Mouse (Mus musculus): ENCODE measurements around the gene Garnl3. TPM values are rescaled to one million over a fixed set of nuclear protein-coding genes. Genes with fewer than 3 reads are reported as not detected.
A peak's percentile ranks its signal among the peaks of the same experiment; 100 is the strongest.

The Garnl3 gene
- polyA plus RNA-seq (2014; fragmentation: Nextera tagmentation; extraction: Ambion mirVana): 4.4 and 4.6 TPM in 2 replicates

DNA sequence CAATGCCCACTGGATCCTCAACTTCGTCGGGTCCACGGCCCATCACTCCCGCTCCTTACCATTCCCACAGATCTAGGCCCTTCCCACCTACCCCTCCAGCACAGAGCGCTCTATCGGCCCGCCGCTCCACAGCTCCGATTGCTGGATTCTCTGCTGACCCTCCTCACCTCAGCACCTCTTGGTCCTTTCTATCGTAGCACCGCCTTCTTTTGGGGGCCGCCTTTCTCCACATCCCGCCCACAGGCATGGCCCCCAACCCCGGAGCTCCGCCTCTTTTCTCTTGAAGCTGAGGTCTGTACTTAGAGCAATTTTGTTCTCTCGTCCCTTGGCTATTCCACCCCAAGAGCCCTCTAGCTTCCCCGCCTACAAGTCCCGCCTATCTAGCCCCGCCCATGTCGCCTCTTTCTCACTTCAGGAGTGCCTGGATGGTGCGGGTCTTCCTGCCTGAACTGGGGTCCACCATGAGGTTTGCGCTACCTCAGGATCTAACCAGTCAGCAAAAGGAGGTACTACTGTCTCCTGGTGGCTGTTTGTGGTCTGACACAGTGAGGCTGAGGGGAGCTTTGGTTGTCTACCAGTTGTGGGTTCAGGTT lies at the start of gene Garnl3:
TSS of gene Garnl3 (minus strand) at position 155 of the 593 bp plus-strand sequence.
- ATAC-seq (replicated peaks; ENCODE audit: low FRiP score): peak; percentile 1
- Histone ChIP-seq H3K9me3 (ENCODE audit: control insufficient read depth, low read length) (no peaks in the 10 kb centered on the region), H3K4me3 (ENCODE audit: low read depth, low read length) (peak within 1 kb of the TSS; percentile 74), H3K27ac (ENCODE audit: low read depth, low read length) (no peak within 1 kb of the TSS), H3K4me2 (peak within 1 kb of the TSS; percentile 86), H3K4me1 (replicated peaks; ENCODE audit: control insufficient read depth, insufficient read depth, low read length) (peaks cover 5% of the 10 kb centered on the region), H3K27me3 (replicated peaks; ENCODE audit: control insufficient read depth, insufficient read depth, low read length) (peaks cover 16% of the 10 kb centered on the region), H3K9ac (ENCODE audit: low read depth, low read length) (peak within 1 kb of the TSS; percentile 52; the same call in 1 of the 2 replicates), H3K36me3 (ENCODE audit: control insufficient read depth, insufficient read depth, low read length) (no peaks in the 10 kb centered on the region)
- WGBS: under 1% methylated on average over 22 of the region's 22 CpGs
- no peak for DNase-seq (ENCODE audit: low spot score)

DNA sequence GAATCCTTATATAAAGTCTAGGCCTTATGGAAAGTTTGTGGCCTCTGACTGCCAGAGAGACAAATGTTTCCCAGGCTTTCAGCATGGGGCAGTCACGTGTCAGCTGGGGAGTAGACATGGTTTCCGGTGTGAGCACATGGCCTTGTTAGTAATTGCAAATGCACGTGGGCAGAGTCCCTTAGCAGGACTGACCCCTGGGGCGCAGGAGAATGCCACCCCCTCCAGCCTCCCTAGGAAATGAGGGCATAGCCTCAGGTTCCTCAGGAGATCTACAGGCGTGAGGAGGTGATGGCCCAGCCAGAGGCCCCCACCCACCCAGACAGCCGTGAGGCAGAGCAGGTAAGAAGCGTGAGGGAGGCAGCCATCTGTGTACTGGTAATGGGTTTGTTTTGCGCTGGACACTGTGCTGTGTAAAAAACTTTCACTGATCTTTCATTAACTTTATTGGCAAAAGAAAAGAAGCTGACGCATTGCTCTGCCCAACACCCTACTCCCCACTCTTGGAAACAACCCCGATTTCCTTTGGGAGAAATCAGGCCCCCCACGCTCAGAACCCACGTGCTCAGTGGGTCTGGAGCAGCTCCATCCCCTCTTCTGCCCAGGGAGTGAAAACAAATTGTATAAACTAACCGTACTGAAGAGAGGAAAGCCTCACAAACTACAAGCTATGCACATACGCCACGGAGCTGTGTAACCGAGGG lies 48.6 kb upstream of the Garnl3 start:
- H3K9me3 ChIP-seq (ENCODE audit: control insufficient read depth, low read length): no peaks in the 10 kb centered on the region
- H3K27me3 ChIP-seq (replicated peaks; ENCODE audit: control insufficient read depth, insufficient read depth, low read length): no peaks in the 10 kb centered on the region; the same call in 1 of the 2 replicates
- DNase-seq (ENCODE audit: low spot score) (no peak), ATAC-seq (replicated peaks; ENCODE audit: low FRiP score) (no peak)
- H3K27ac ChIP-seq (ENCODE audit: low read depth, low read length): no peak overlapping the region
- peaks cover 8% of the 10 kb centered on the region for H3K4me1 ChIP-seq (replicated peaks; ENCODE audit: control insufficient read depth, insufficient read depth, low read length)
- no peak overlapping the region for H3K4me3 ChIP-seq (ENCODE audit: low read depth, low read length)
- no peak overlapping the region for H3K9ac ChIP-seq (ENCODE audit: low read depth, low read length)
- 72% methylated on average over 16 of the region's 16 CpGs for WGBS
- H3K36me3 ChIP-seq (ENCODE audit: control insufficient read depth, insufficient read depth, low read length): no peaks in the 10 kb centered on the region
- H3K4me2 ChIP-seq: no peak overlapping the region

DNA sequence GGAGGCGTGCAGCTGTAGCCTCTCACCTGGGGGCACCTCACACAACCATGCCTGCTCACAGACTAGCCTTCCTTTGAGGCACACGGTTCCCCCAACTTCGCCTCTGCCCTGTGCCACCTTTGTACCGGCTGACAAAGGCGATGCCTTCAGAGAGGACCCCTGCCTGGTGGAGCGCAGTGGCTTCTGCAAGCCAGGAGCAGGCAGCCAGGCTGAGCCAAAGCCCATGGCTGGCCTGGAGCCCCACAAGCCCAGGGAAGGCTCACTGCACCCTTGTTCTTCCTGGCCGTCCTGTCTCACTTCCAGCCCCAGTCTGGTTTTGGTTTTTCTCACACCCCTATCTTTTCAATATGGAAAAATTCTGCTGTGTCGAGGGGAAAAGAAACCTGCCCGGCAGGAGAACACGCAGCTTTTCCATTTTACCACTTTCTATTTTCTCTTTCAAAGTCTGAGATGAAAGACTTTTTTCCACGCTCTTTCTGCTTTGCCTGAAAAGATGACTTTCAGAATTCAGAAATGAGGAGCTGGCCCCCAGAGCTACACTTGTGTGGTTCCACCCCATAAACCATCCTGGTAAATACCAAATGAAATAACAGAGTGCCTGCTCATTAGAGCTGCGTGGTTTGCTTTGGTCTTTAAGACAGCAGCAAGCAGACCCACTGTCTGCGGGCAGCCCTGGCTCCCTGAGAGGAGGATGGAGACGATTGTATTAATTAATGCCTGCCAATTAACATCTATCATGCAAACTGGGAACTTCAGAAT lies 47.9 kb upstream of the Garnl3 start:
- no peak overlapping the region for H3K4me2 ChIP-seq
- DNase-seq (ENCODE audit: low spot score) (no peak), ATAC-seq (replicated peaks; ENCODE audit: low FRiP score) (no peak)
- 77% methylated on average over 14 of the region's 14 CpGs for WGBS
- no peaks in the 10 kb centered on the region for H3K9me3 ChIP-seq (ENCODE audit: control insufficient read depth, low read length)
- H3K9ac ChIP-seq (ENCODE audit: low read depth, low read length): no peak overlapping the region
- 0 out of 2 replicates have a peak overlapping the region, but pooled peaks have one; percentile 19 for H3K27ac ChIP-seq (ENCODE audit: low read depth, low read length)
- H3K4me3 ChIP-seq (ENCODE audit: low read depth, low read length): no peak overlapping the region
- H3K4me1 ChIP-seq (replicated peaks; ENCODE audit: control insufficient read depth, insufficient read depth, low read length): peaks cover 8% of the 10 kb centered on the region
- no peaks in the 10 kb centered on the region for H3K36me3 ChIP-seq (ENCODE audit: control insufficient read depth, insufficient read depth, low read length)
- no peaks in the 10 kb centered on the region; the same call in 1 of the 2 replicates for H3K27me3 ChIP-seq (replicated peaks; ENCODE audit: control insufficient read depth, insufficient read depth, low read length)

DNA sequence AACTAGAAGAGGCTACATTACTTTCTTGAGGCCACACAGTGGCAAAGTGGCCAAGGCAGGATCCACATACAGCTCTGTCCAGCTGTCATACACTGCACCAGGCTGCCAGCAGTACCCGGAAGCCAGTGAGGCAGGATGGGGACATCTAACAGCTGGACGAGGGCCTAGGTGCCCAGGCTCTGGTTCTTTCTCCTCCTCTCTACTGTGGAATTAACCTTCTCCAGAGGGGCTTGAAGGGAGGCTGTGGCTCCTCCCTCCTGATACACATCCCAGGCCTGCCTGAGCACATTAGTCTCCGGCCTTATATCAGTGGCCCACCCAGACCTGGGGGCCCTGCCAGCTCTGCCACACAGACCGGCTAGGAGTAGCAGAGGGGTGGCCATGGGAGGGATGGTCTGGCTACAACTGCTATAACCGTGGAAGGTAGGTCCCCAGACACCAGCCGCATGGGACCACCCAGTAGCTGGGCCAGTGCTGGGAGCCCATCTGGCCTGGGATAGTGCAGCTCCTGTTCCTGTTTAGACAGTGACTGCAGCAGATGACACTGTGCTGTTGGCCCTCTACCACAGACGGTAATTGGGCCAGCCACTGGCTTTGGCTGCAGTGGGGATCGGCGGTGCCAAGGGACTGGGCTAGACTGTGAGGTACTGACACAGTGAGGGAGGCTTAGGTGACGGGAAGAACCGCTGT lies 46.9 kb upstream of the Garnl3 start:
- Histone ChIP-seq H3K36me3 (ENCODE audit: control insufficient read depth, insufficient read depth, low read length) (no peaks in the 10 kb centered on the region), H3K27me3 (replicated peaks; ENCODE audit: control insufficient read depth, insufficient read depth, low read length) (no peaks in the 10 kb centered on the region; the same call in 1 of the 2 replicates), H3K4me2 (no peak overlapping the region), H3K4me3 (ENCODE audit: low read depth, low read length) (no peak overlapping the region), H3K4me1 (replicated peaks; ENCODE audit: control insufficient read depth, insufficient read depth, low read length) (peaks cover 8% of the 10 kb centered on the region), H3K9ac (ENCODE audit: low read depth, low read length) (no peak overlapping the region), H3K9me3 (ENCODE audit: control insufficient read depth, low read length) (no peaks in the 10 kb centered on the region), H3K27ac (ENCODE audit: low read depth, low read length) (0 out of 2 replicates have a peak overlapping the region, but pooled peaks have one; percentile 19)
- WGBS: 68% methylated on average over 11 of the region's 11 CpGs
- ATAC-seq (replicated peaks; ENCODE audit: low FRiP score) (peak; percentile 31; the same call in 1 of the 2 replicates), DNase-seq (ENCODE audit: low spot score) (no peak)

DNA sequence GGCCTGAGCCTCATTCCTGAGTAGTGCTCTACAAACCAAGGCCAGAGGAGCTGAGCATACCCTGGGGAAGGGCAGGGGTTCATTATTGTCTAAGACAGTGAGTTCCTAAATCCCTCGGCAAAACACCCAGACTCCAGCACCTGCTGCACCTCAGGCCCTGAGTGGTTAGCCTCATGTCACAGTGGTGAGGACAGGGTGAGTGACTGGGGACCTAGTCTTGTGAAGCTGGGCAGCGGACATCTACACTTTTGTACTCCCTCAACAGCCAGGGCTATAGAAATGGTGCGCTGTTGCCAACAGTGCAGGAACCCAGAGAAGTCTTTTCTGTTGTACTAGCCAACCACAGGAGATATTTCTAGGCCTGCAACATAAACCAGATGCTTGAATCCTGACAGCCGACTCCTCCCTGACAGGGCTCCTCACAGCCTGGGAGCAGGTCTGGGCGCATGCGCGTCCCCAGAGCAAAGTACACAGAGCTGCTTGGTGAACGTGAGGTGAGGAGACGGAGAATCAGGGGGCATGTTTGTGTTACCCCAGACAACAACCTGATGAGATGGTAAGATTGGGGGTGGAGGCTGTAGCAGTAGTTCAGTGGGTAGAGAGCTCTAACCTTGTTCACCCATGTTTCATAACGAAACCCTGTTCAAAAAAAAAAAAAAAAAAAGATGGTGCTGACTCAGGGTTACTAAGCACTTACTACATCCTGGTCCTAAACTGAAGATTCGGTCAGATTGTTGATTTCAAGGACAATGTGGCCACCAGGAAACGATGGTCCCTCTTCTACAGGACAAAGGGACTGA lies 46.2 kb upstream of the Garnl3 start:
- ATAC-seq (replicated peaks; ENCODE audit: low FRiP score) (0 out of 2 replicates have a peak, but pooled peaks have one; percentile 23), DNase-seq (ENCODE audit: low spot score) (peak; percentile 56)
- WGBS: 63% methylated on average over 12 of the region's 12 CpGs
- H3K4me1 ChIP-seq (replicated peaks; ENCODE audit: control insufficient read depth, insufficient read depth, low read length): peaks cover 8% of the 10 kb centered on the region
- H3K4me2 ChIP-seq: 0 out of 2 replicates have a peak overlapping the region, but pooled peaks have one; percentile 7
- no peaks in the 10 kb centered on the region; the same call in 1 of the 2 replicates for H3K27me3 ChIP-seq (replicated peaks; ENCODE audit: control insufficient read depth, insufficient read depth, low read length)
- H3K9ac ChIP-seq (ENCODE audit: low read depth, low read length): no peak overlapping the region
- no peaks in the 10 kb centered on the region for H3K9me3 ChIP-seq (ENCODE audit: control insufficient read depth, low read length)
- H3K36me3 ChIP-seq (ENCODE audit: control insufficient read depth, insufficient read depth, low read length): no peaks in the 10 kb centered on the region
- H3K27ac ChIP-seq (ENCODE audit: low read depth, low read length): peak overlapping the region; percentile 15
- H3K4me3 ChIP-seq (ENCODE audit: low read depth, low read length): no peak overlapping the region

DNA sequence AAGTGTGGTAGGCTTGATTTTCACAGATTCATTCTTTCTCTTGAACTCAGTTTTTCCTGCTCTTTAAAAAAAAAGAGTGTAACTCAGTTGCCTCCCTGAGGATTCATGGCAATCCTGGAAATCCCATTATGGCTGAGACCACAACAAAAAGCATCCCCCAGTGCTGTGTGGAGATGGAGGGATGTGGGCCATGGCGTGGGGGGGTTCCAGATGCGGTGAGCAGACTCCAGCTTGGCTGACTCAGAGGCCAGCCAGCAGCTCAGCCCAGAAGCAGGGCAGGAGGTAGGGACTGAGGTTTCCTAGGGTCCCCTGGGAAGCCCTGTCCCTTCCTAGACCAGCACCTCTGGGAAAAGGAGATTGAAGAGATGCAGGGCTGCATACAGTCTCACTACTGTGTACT lies 45.5 kb upstream of the Garnl3 start:
- Histone ChIP-seq H3K9ac (ENCODE audit: low read depth, low read length) (no peak overlapping the region), H3K36me3 (ENCODE audit: control insufficient read depth, insufficient read depth, low read length) (no peaks in the 10 kb centered on the region), H3K4me3 (ENCODE audit: low read depth, low read length) (no peak overlapping the region), H3K27ac (ENCODE audit: low read depth, low read length) (peak overlapping the region; percentile 11; the same call in 1 of the 2 replicates), H3K4me2 (no peak overlapping the region), H3K9me3 (ENCODE audit: control insufficient read depth, low read length) (no peaks in the 10 kb centered on the region), H3K27me3 (replicated peaks; ENCODE audit: control insufficient read depth, insufficient read depth, low read length) (no peaks in the 10 kb centered on the region; the same call in 1 of the 2 replicates), H3K4me1 (replicated peaks; ENCODE audit: control insufficient read depth, insufficient read depth, low read length) (peaks cover 8% of the 10 kb centered on the region)
- no peak for DNase-seq (ENCODE audit: low spot score)
- WGBS: 53% methylated on average over 2 of the region's 2 CpGs
- ATAC-seq (replicated peaks; ENCODE audit: low FRiP score): no peak

DNA sequence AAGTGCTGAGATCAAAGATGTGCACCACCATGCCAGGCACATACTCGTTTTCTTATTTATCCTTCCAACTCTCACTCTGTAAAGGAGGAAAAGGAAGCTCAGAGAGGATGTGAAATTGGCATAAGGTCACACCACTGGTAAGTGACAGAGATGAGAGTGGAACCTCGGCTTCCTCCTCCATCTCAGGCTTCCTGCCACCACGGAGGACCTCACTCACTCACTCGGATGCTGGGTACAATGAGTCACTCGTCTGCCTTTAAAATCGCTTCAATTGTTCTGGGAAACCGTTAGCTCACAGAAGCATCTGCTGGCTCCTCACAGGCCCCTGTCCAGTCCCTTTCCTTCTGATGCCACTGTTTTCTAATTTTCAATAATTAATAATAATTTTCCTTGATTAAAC lies 45.1 kb upstream of the Garnl3 start:
- Histone ChIP-seq H3K9me3 (ENCODE audit: control insufficient read depth, low read length) (no peaks in the 10 kb centered on the region), H3K4me2 (no peak overlapping the region), H3K4me1 (replicated peaks; ENCODE audit: control insufficient read depth, insufficient read depth, low read length) (peaks cover 8% of the 10 kb centered on the region), H3K27ac (ENCODE audit: low read depth, low read length) (no peak overlapping the region), H3K27me3 (replicated peaks; ENCODE audit: control insufficient read depth, insufficient read depth, low read length) (no peaks in the 10 kb centered on the region; the same call in 1 of the 2 replicates), H3K36me3 (ENCODE audit: control insufficient read depth, insufficient read depth, low read length) (no peaks in the 10 kb centered on the region), H3K4me3 (ENCODE audit: low read depth, low read length) (no peak overlapping the region), H3K9ac (ENCODE audit: low read depth, low read length) (no peak overlapping the region)
- no peak for DNase-seq (ENCODE audit: low spot score)
- no peak for ATAC-seq (replicated peaks; ENCODE audit: low FRiP score)
- 47% methylated on average over 7 of the region's 7 CpGs for WGBS
